Mouse (Mus musculus): Measurements from ENCODE around the gene Nav2. TPM values are rescaled to one million over a fixed set of nuclear protein-coding genes. Genes with fewer than 3 reads are reported as not detected.

Nav2 gene
- polyA plus RNA-seq, 1 experiment from 2014 or later = 18.2 TPM

DNA sequence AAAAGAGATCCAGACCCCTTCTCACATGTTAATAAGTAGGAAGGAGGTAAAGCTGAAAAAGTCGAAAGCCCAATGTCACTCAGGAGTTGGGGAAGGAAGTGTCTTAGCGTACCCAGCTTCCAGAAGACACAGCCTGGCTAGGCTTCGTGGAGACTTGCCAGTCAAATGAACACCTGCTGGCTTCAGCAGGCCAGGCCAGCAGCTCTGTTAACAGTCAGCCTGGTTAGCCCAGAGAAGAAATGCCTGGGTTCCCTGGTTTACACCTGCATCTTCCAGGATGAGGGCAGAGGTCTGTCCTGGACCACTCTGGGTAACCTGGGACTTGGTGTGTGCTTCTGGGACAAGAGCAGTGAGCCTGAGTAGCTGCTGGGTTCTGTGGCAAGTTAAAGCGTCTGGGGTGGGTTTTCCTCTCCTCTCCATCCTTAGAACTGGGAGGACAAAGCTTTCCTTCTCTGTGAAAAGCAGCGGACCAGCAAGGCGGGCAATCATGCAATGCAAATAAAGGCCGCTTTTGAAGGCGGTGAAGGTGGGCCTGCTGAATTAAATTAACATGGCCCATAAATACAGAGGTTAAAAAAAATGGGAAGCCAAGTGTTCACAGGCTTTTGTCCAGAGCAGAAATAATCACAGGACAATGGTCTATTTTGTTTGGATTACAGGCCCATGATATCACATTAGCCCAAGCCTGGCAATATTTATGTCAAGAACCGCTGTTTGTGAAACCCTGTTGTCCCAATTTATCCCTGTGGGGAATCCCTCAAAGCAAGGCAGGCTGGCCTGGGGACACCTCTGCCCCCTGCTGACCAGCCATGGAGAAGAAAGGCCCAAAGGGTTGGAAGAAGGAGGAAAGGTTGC lies 157.3 kb downstream of the Nav2 start:
- Histone ChIP-seq H3K36me3 (ENCODE audit: control insufficient read depth, insufficient read depth, low read length) (no peaks in the 10 kb centered on the region), H3K9ac (ENCODE audit: low read length) (no peak overlapping the region), H3K4me2 (ENCODE audit: low read depth, low read length) (no peak overlapping the region), H3K4me1 (ENCODE audit: control insufficient read depth, insufficient read depth, low read length) (no peaks in the 10 kb centered on the region), H3K4me3 (replicated peaks; ENCODE audit: low read length) (no peak overlapping the region), H3K9me3 (replicated peaks; ENCODE audit: control insufficient read depth, low read length) (no peaks in the 10 kb centered on the region), H3K27me3 (ENCODE audit: control insufficient read depth, insufficient read depth, low read length) (no peaks in the 10 kb centered on the region), H3K27ac (ENCODE audit: low read length) (no peak overlapping the region)
- WGBS = 61% methylated on average over 9 of the region's 9 CpGs
- ATAC-seq (ENCODE audit: insufficient read depth, low FRiP score) = no peak

DNA sequence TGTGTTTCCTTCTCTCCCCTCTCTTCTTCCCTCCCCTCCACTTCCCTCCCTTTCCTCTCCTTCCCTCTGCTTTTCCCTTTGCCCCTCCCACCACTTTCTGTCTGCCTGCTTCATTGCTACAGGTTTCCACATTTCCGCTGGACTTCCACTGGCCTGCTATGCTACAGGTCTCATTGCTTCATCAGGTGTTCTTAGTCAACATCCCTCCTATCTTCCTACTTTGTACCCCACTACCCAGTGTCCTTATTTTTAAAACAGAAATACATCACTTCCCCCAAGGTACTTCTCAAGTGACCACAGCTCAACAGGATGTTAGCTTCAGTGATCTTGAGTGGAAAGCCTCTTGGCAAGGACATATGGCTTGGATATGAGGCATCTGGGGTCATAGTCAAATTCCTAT lies 158.3 kb downstream of the Nav2 start:
- H3K9ac ChIP-seq (ENCODE audit: low read length) = no peak overlapping the region
- no peak overlapping the region for H3K4me2 ChIP-seq (ENCODE audit: low read depth, low read length)
- ATAC-seq (ENCODE audit: insufficient read depth, low FRiP score) = no peak
- H3K9me3 ChIP-seq (replicated peaks; ENCODE audit: control insufficient read depth, low read length) = no peaks in the 10 kb centered on the region
- H3K4me1 ChIP-seq (ENCODE audit: control insufficient read depth, insufficient read depth, low read length) = no peaks in the 10 kb centered on the region
- no peaks in the 10 kb centered on the region for H3K27me3 ChIP-seq (ENCODE audit: control insufficient read depth, insufficient read depth, low read length)
- H3K27ac ChIP-seq (ENCODE audit: low read length) = no peak overlapping the region
- H3K36me3 ChIP-seq (ENCODE audit: control insufficient read depth, insufficient read depth, low read length) = no peaks in the 10 kb centered on the region
- H3K4me3 ChIP-seq (replicated peaks; ENCODE audit: low read length) = no peak overlapping the region
- 91% methylated on average over 1 of the region's 1 CpGs for WGBS

DNA sequence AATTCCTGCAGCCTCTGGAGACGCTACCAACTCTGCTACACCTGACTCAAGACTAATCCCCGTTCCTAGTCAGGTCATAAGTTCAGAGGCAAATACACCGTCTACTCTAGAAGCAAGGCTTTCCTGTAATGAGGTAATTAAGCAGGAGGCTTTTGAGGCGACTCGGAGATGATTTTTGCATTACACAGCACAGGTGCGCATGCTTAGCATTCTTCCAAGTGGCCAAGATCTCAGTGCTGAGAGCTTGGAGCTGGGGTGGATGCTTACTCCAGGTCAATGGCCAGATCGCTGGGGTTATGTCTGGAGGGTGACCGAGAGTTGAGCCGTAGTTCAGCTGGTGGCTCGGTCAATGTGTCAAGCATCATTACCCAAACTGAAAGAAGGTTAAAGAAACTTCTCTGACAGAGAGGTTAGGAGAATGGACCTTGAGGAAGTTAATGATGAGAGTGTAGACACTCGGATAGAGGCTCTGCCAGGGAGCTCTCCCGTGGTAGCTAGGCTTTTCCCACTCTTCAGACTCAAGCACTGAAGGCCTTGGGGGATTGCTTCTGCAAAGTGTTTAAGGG lies 161.0 kb downstream of the Nav2 start:
- Histone ChIP-seq H3K27ac (ENCODE audit: low read length) (no peak overlapping the region), H3K4me2 (ENCODE audit: low read depth, low read length) (no peak overlapping the region), H3K36me3 (ENCODE audit: control insufficient read depth, insufficient read depth, low read length) (no peaks in the 10 kb centered on the region), H3K4me3 (replicated peaks; ENCODE audit: low read length) (no peak overlapping the region), H3K4me1 (ENCODE audit: control insufficient read depth, insufficient read depth, low read length) (no peaks in the 10 kb centered on the region), H3K9me3 (replicated peaks; ENCODE audit: control insufficient read depth, low read length) (no peaks in the 10 kb centered on the region), H3K27me3 (ENCODE audit: control insufficient read depth, insufficient read depth, low read length) (no peaks in the 10 kb centered on the region), H3K9ac (ENCODE audit: low read length) (no peak overlapping the region)
- no peak for ATAC-seq (ENCODE audit: insufficient read depth, low FRiP score)
- WGBS = 59% methylated on average over 12 of the region's 12 CpGs

DNA sequence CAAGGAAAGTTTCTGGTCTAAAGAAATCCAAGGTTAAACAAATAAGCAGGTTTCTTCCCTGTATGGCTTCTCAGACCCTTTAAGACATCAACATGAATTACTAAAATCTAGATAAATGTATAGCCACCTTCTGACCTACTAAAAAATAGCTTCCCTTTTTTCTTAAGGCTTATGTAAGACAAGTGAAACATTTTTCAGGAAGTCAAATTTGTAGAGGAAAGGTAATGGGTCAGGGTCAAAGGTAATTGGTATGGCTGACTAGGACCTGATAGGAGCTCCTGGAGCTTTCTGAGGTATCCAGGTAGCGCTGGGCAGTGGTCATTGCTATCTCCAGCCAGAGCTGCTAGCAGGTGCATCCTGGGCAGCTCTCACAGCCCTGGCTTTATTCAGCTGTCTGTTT lies 162.1 kb downstream of the Nav2 start:
- 52% methylated on average over 1 of the region's 1 CpGs for WGBS
- H3K36me3 ChIP-seq (ENCODE audit: control insufficient read depth, insufficient read depth, low read length) = no peaks in the 10 kb centered on the region
- no peaks in the 10 kb centered on the region for H3K9me3 ChIP-seq (replicated peaks; ENCODE audit: control insufficient read depth, low read length)
- no peak for ATAC-seq (ENCODE audit: insufficient read depth, low FRiP score)
- H3K4me2 ChIP-seq (ENCODE audit: low read depth, low read length) = no peak overlapping the region
- no peaks in the 10 kb centered on the region for H3K27me3 ChIP-seq (ENCODE audit: control insufficient read depth, insufficient read depth, low read length)
- no peak overlapping the region for H3K9ac ChIP-seq (ENCODE audit: low read length)
- no peak overlapping the region for H3K4me3 ChIP-seq (replicated peaks; ENCODE audit: low read length)
- H3K27ac ChIP-seq (ENCODE audit: low read length) = no peak overlapping the region
- no peaks in the 10 kb centered on the region for H3K4me1 ChIP-seq (ENCODE audit: control insufficient read depth, insufficient read depth, low read length)

DNA sequence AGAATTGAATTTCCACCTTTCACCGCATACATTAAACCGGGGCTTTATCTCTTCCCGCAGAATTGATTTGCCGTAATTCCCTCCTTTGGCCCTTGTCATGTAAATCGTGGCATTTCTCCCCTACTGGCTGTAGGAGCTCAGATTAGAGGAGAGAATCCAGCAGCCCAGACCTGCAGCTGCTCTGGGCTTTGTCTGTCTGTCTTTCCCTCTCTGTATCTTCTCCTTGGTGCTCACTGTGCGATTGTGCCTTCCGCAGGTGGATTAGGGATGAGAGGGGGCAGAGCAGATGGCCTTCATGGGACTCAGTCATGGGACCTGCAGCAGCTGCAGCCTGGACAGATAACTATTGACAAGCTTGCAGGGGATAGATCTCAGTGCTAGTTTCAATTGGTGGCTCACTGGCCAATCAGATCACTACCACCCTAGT lies 162.6 kb downstream of the Nav2 start:
- H3K9me3 ChIP-seq (replicated peaks; ENCODE audit: control insufficient read depth, low read length) = no peaks in the 10 kb centered on the region
- whole genome bisulfite sequencing = 35% methylated on average over 7 of the region's 7 CpGs
- H3K9ac ChIP-seq (ENCODE audit: low read length) = no peak overlapping the region
- no peak overlapping the region for H3K4me2 ChIP-seq (ENCODE audit: low read depth, low read length)
- H3K27me3 ChIP-seq (ENCODE audit: control insufficient read depth, insufficient read depth, low read length) = no peaks in the 10 kb centered on the region
- H3K36me3 ChIP-seq (ENCODE audit: control insufficient read depth, insufficient read depth, low read length) = no peaks in the 10 kb centered on the region
- ATAC-seq (ENCODE audit: insufficient read depth, low FRiP score) = no peak
- no peaks in the 10 kb centered on the region for H3K4me1 ChIP-seq (ENCODE audit: control insufficient read depth, insufficient read depth, low read length)
- no peak overlapping the region for H3K27ac ChIP-seq (ENCODE audit: low read length)
- no peak overlapping the region for H3K4me3 ChIP-seq (replicated peaks; ENCODE audit: low read length)

DNA sequence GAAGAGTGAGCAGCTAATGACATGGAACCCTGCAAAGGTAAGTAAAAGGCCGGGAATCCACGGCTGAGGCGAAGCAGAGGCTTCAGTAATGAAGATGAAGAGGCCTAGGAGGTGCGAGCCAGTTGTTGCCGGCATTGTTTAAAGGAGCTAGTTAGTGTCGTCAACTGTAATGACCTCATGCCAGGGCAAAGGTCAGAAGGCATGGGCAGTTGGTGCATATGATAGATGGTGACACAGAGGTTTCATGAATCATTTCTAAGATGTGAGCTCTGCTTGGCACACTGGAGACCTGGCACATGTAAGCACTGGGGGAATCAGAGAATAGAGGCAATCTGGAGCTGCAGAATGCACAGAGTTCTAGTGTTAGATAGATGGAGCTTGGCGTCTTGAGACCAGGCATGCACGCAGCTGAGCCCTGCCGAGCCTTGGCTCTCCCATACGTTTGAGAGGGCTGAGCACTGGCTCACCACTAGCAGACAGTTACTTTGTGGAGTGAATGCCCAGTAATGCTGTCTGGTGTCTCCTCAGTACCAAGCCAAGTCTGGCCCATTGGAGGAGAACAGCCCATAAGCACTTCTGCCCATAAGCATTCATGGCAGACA lies 166.9 kb downstream of the Nav2 start:
- Histone ChIP-seq H3K36me3 (ENCODE audit: control insufficient read depth, insufficient read depth, low read length) (no peaks in the 10 kb centered on the region), H3K27me3 (ENCODE audit: control insufficient read depth, insufficient read depth, low read length) (no peaks in the 10 kb centered on the region), H3K4me2 (ENCODE audit: low read depth, low read length) (no peak overlapping the region), H3K4me1 (ENCODE audit: control insufficient read depth, insufficient read depth, low read length) (no peaks in the 10 kb centered on the region), H3K9ac (ENCODE audit: low read length) (no peak overlapping the region), H3K9me3 (replicated peaks; ENCODE audit: control insufficient read depth, low read length) (no peaks in the 10 kb centered on the region), H3K4me3 (replicated peaks; ENCODE audit: low read length) (no peak overlapping the region), H3K27ac (ENCODE audit: low read length) (no peak overlapping the region)
- no peak for ATAC-seq (ENCODE audit: insufficient read depth, low FRiP score)
- 52% methylated on average over 10 of the region's 10 CpGs for WGBS

DNA sequence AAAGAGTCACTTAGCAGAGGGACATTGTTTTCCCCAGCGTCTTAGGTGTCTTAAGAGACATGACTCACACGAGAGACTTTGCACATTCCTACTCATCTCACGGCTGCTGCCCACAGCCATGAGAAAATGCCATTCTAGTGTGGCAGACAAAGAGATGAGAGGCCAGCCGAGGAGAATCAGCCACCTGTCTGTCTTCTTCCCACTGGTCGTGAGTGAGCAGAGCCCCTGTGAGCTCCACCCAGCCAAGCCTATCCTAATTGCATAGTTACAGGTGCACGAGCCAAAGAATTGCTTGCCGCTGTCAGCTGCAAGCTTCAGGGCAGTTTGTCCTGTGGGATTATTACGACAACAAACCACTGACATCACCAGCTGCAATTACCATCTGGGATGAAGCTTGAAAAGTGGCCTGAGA lies 167.8 kb downstream of the Nav2 start:
- H3K27ac ChIP-seq (ENCODE audit: low read length) = no peak overlapping the region
- ATAC-seq (ENCODE audit: insufficient read depth, low FRiP score) = no peak
- no peak overlapping the region for H3K9ac ChIP-seq (ENCODE audit: low read length)
- no peaks in the 10 kb centered on the region for H3K9me3 ChIP-seq (replicated peaks; ENCODE audit: control insufficient read depth, low read length)
- no peaks in the 10 kb centered on the region for H3K36me3 ChIP-seq (ENCODE audit: control insufficient read depth, insufficient read depth, low read length)
- 53% methylated on average over 8 of the region's 8 CpGs for WGBS
- H3K4me1 ChIP-seq (ENCODE audit: control insufficient read depth, insufficient read depth, low read length) = no peaks in the 10 kb centered on the region
- no peak overlapping the region for H3K4me2 ChIP-seq (ENCODE audit: low read depth, low read length)
- no peaks in the 10 kb centered on the region for H3K27me3 ChIP-seq (ENCODE audit: control insufficient read depth, insufficient read depth, low read length)
- no peak overlapping the region for H3K4me3 ChIP-seq (replicated peaks; ENCODE audit: low read length)

DNA sequence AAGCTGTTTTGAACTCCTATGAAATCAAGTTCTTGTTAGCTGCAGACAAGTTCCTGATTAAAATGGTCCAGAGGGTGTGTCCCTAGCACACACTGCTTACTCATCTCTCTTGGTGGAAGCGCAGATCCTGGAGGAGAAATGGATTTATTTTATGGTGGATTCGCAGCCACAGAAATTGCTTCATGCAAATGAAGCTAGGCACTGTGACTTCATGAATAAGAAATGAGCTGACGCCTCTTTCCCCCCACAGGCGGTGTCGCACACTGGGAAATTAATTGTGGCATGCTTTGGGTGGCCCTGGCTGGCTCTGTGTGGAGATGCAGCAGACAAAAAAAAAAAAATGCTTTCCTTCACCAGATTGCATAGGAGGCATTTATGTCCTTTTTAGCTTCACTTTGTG lies 170.4 kb downstream of the Nav2 start:
- Histone ChIP-seq H3K4me2 (ENCODE audit: low read depth, low read length) (no peak overlapping the region), H3K4me1 (ENCODE audit: control insufficient read depth, insufficient read depth, low read length) (no peaks in the 10 kb centered on the region), H3K9me3 (replicated peaks; ENCODE audit: control insufficient read depth, low read length) (no peaks in the 10 kb centered on the region), H3K36me3 (ENCODE audit: control insufficient read depth, insufficient read depth, low read length) (no peaks in the 10 kb centered on the region), H3K27me3 (ENCODE audit: control insufficient read depth, insufficient read depth, low read length) (no peaks in the 10 kb centered on the region), H3K9ac (ENCODE audit: low read length) (no peak overlapping the region), H3K4me3 (replicated peaks; ENCODE audit: low read length) (no peak overlapping the region), H3K27ac (ENCODE audit: low read length) (no peak overlapping the region)
- ATAC-seq (ENCODE audit: insufficient read depth, low FRiP score) = no peak
- 70% methylated on average over 5 of the region's 5 CpGs for WGBS

DNA sequence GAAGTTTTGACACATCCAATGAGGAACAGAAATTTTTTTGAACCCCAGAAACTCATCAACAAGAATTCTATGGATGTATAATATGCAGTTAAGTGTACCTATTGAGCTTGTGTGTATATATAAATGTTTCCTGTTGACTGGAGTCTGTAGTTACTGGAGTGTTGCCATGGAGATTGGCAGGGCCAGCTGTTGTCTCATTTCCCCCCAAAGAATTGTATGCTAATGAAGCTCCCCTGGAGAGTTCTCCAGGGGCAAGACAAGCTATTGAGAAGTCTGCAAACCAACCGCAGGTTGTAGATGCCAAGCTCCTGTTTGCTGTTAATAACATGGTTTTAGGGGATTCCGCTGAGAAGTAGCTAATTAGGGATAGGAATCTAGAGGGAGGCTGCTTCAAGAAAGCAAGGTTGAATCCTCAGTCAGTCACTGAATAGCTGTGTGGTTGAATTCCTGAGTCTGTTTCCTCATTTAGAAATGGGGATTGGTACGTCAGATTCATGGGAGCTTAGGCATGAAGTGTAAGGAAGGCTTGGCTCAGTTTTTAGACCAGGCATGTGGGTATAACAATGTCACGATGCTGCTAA lies 174.2 kb downstream of the Nav2 start:
- H3K36me3 ChIP-seq (ENCODE audit: control insufficient read depth, insufficient read depth, low read length) = no peaks in the 10 kb centered on the region
- H3K4me3 ChIP-seq (replicated peaks; ENCODE audit: low read length) = no peak overlapping the region
- no peak overlapping the region for H3K27ac ChIP-seq (ENCODE audit: low read length)
- 68% methylated on average over 4 of the region's 4 CpGs for WGBS
- no peak overlapping the region for H3K4me2 ChIP-seq (ENCODE audit: low read depth, low read length)
- H3K9me3 ChIP-seq (replicated peaks; ENCODE audit: control insufficient read depth, low read length) = no peaks in the 10 kb centered on the region
- no peak overlapping the region for H3K9ac ChIP-seq (ENCODE audit: low read length)
- H3K4me1 ChIP-seq (ENCODE audit: control insufficient read depth, insufficient read depth, low read length) = no peaks in the 10 kb centered on the region
- ATAC-seq (ENCODE audit: insufficient read depth, low FRiP score) = no peak
- H3K27me3 ChIP-seq (ENCODE audit: control insufficient read depth, insufficient read depth, low read length) = no peaks in the 10 kb centered on the region
